Mouse (Mus musculus) left cerebral cortex, postnatal 25 days (tissue): Measurements from ENCODE around the gene Stard13. TPM values are rescaled to one million over a fixed set of nuclear protein-coding genes. Genes with fewer than 3 reads are reported as not detected.

Experiments
- DNase-seq, 2 experiments: peaks; one replicate each; pipeline ENCODE4 v3.0.0; 2022; ENCODE audit warnings: low spot score in 2 of 2, mixed read lengths in 1 of 2
- intact Hi-C: fragments of 180-260 bp; cut with DNase I; formaldehyde crosslinking; loops from one replicate; pipeline ENCODE4 v1.15.1; 2025
- total RNA-seq, 2 experiments: library from RNA; stranded (reverse); gene quantifications; 2 replicates each; pipeline ENCODE4 v1.2.3; 2021

Gene Stard13
- total RNA-seq, 2 experiments from 2014 or later: 11.1 to 11.7 TPM

GRCm38 (mm10) chr5:151080276-151080675, 153.4 kb downstream of the Stard13 start:
- intact Hi-C loops: no loop called here
- no peak for DNase-seq

- intact Hi-C loops: no loop called here
- DNase-seq: no peak
Observed at GRCm38 (mm10) chr5:151077953-151078352, 155.7 kb downstream of the Stard13 start.

- intact Hi-C loops: no loop called here
Observed at GRCm38 (mm10) chr5:151076917-151077316, 156.7 kb downstream of the Stard13 start.

GRCm38 (mm10) chr5:151074282-151074681, 159.4 kb downstream of the Stard13 start:
- DNase-seq: peak in 1 of 2 experiments; percentile 47
- intact Hi-C loops: no loop called here

More at GRCm38 (mm10) chr5:151076917-151077316, 156.7 kb downstream of the Stard13 start:
- DNase-seq: no peak

- intact Hi-C loops: no loop called here
- DNase-seq: no peak
Observed at GRCm38 (mm10) chr5:151071430-151071829, 162.2 kb downstream of the Stard13 start.

GRCm38 (mm10) chr5:151070896-151071295, 162.7 kb downstream of the Stard13 start:
- intact Hi-C loops: no loop called here
- no peak for DNase-seq

GRCm38 (mm10) chr5:151069569-151069968, 164.1 kb downstream of the Stard13 start:
- intact Hi-C loops: loop anchor here (5.0 to 10.0 kb wide), 3 partner anchors 43 to 215 kb away; no protein-coding TSS in a partner anchor
- peak in 1 of 2 experiments; percentile 41 for DNase-seq

GRCm38 (mm10) chr5:151066016-151066415, 167.6 kb downstream of the Stard13 start:
- intact Hi-C loops: loop anchor here (5.0 to 10.0 kb wide), 3 partner anchors 46 to 211 kb away; no protein-coding TSS in a partner anchor
- peak in 1 of 2 experiments; percentile 64 for DNase-seq

- intact Hi-C loops: loop anchor here (5.0 to 10.0 kb wide), 3 partner anchors 47 to 210 kb away; no protein-coding TSS in a partner anchor
Observed at GRCm38 (mm10) chr5:151065228-151065627, 168.4 kb downstream of the Stard13 start.

GRCm38 (mm10) chr5:151061942-151062341, 171.7 kb downstream of the Stard13 start:
- intact Hi-C loops: loop anchor here (5.0 to 10.0 kb wide), 2 partner anchors 207 to 305 kb away; no protein-coding TSS in a partner anchor
- no peak for DNase-seq

More at GRCm38 (mm10) chr5:151065228-151065627, 168.4 kb downstream of the Stard13 start:
- peak in 1 of 2 experiments; percentile 44 for DNase-seq

GRCm38 (mm10) chr5:151060476-151060875, 173.2 kb downstream of the Stard13 start:
- DNase-seq: no peak
- intact Hi-C loops: loop anchor here (5.0 to 10.0 kb wide), 2 partner anchors 206 to 307 kb away; no protein-coding TSS in a partner anchor

- intact Hi-C loops: loop anchor here (5.0 to 10.0 kb wide), 3 partner anchors 205 to 385 kb away; partner anchors contain the start of gene Pds5b
- DNase-seq: peak; percentile 38 to 90
Observed at GRCm38 (mm10) chr5:151059772-151060171, 173.9 kb downstream of the Stard13 start.

GRCm38 (mm10) chr5:151059352-151059751, 174.3 kb downstream of the Stard13 start:
- intact Hi-C loops: loop anchor here (10.0 kb wide), 1 partner anchor 385 kb away; the partner anchor contains the start of gene Pds5b
- DNase-seq: no peak

- intact Hi-C loops: loop anchor here (2.0 to 10.0 kb wide), 2 partner anchors 37 to 383 kb away; partner anchors contain the start of gene Pds5b
- no peak for DNase-seq
Observed at GRCm38 (mm10) chr5:151057716-151058115, 175.9 kb downstream of the Stard13 start.

GRCm38 (mm10) chr5:151056920-151057294, 176.7 kb downstream of the Stard13 start:
- DNase-seq: no peak
- intact Hi-C loops: loop anchor here (2.0 to 10.0 kb wide), 2 partner anchors 36 to 382 kb away; partner anchors contain the start of gene Pds5b

GRCm38 (mm10) chr5:151056255-151056919, 177.2 kb downstream of the Stard13 start:
- DNase-seq: peak in 1 of 2 experiments; percentile 78
- intact Hi-C loops: loop anchor here (2.0 to 10.0 kb wide), 2 partner anchors 36 to 382 kb away; partner anchors contain the start of gene Pds5b

GRCm38 (mm10) chr5:151055426-151056090, 178.1 kb downstream of the Stard13 start:
- intact Hi-C loops: loop anchor here (2.0 to 10.0 kb wide), 2 partner anchors 35 to 381 kb away; partner anchors contain the start of gene Pds5b
- no peak for DNase-seq

GRCm38 (mm10) chr5:151054743-151055114, 178.9 kb downstream of the Stard13 start:
- intact Hi-C loops: loop anchor here (10.0 kb wide), 1 partner anchor 380 kb away; the partner anchor contains the start of gene Pds5b
- no peak for DNase-seq

GRCm38 (mm10) chr5:151054100-151054742, 179.4 kb downstream of the Stard13 start:
- intact Hi-C loops: loop anchor here (10.0 kb wide), 1 partner anchor 379 kb away; the partner anchor contains the start of gene Pds5b
- peak in 1 of 2 experiments; percentile 58 for DNase-seq
